Mouse (Mus musculus) testis, adult 2 months (tissue): ENCODE measurements around the gene Ksr2. TPM values are rescaled to one million over a fixed set of nuclear protein-coding genes. Genes with fewer than 3 reads are reported as not detected.
A peak's percentile ranks its signal among the peaks of the same experiment; 100 is the strongest.

ENCODE experiments used
- H3K27ac ChIP-seq: fragments of 200-500 bp; 2 replicates; pipeline ENCODE4 v1.5.1; 2012; ENCODE audit warnings: low read depth, low read length; ENCODE audit not compliant: control insufficient read depth, insufficient read depth
- H3K27me3 ChIP-seq: fragments of 200-500 bp; 2 replicates; pipeline ENCODE4 v1.6.1; 2012; ENCODE audit warnings: mild to moderate bottlenecking, low read length, moderate library complexity; ENCODE audit not compliant: control insufficient read depth, insufficient read depth
- H3K36me3 ChIP-seq: fragments of 200-500 bp; 2 replicates; pipeline ENCODE4 v1.6.1; 2012; ENCODE audit warnings: mild to moderate bottlenecking, low read length; ENCODE audit not compliant: control insufficient read depth, insufficient read depth
- H3K4me1 ChIP-seq: fragments of 200-500 bp; 2 replicates; pipeline ENCODE4 v1.6.1; 2012; ENCODE audit warnings: low read length; ENCODE audit not compliant: control insufficient read depth, insufficient read depth
- H3K4me3 ChIP-seq: fragments of 200-500 bp; 2 replicates; pipeline ENCODE4 v1.5.1; 2012; ENCODE audit warnings: low read depth, mild to moderate bottlenecking, low read length, moderate library complexity, mixed read lengths; ENCODE audit not compliant: control insufficient read depth
- CTCF ChIP-seq: fragments of 200-500 bp; IDR thresholded peaks from 2 replicates; pipeline ENCODE4 v1.5.1; 2012; ENCODE audit warnings: low read depth, mild to moderate bottlenecking, inconsistent platforms, low read length, moderate library complexity; ENCODE audit not compliant: control insufficient read depth, insufficient read depth, insufficient replicate concordance
- POLR2A ChIP-seq: fragments of 200-500 bp; IDR thresholded peaks from 2 replicates; pipeline ENCODE4 v1.6.1; 2012; ENCODE audit warnings: low read depth, mild to moderate bottlenecking, inconsistent platforms, low read length, moderate library complexity; ENCODE audit not compliant: control insufficient read depth
- polyA plus RNA-seq: library from polyadenylated mRNA; depleted of rRNA; stranded (reverse); fragments of >200 nt; gene quantifications from 2 replicates; pipeline ENCODE4 v1.2.3, GENCODE M21; 2012

Ksr2 gene
- polyA plus RNA-seq, 1 experiment, result 2.0 TPM

DNA sequence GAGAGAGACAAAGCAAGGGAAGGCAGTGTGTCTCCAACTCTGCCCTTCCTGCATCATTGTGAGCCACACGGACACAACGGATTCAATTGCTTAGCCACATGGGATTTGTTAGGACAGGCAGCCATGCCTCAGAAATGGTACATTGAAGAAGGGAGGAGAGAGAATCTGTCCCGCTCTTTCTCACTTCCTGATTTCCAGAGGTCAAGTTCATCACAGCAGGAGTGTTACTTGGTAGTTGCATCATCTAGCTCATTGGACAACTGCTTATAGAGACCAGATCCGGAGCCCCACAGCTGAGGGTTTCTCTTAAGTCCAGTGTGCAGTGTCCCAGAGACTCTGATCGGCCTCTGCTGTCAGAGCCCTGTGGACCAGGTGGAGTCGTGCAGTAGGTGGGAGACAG is 227.8 kb downstream of the Ksr2 start:
- H3K27ac ChIP-seq, result no peak overlapping the region
- H3K4me3 ChIP-seq, result no peak overlapping the region
- no peaks in the 10 kb centered on the region for H3K27me3 ChIP-seq
- TF ChIP-seq CTCF, result no peak
- no peak for TF ChIP-seq POLR2A
- H3K4me1 ChIP-seq, result no peaks in the 10 kb centered on the region
- H3K36me3 ChIP-seq, result no peaks in the 10 kb centered on the region

DNA sequence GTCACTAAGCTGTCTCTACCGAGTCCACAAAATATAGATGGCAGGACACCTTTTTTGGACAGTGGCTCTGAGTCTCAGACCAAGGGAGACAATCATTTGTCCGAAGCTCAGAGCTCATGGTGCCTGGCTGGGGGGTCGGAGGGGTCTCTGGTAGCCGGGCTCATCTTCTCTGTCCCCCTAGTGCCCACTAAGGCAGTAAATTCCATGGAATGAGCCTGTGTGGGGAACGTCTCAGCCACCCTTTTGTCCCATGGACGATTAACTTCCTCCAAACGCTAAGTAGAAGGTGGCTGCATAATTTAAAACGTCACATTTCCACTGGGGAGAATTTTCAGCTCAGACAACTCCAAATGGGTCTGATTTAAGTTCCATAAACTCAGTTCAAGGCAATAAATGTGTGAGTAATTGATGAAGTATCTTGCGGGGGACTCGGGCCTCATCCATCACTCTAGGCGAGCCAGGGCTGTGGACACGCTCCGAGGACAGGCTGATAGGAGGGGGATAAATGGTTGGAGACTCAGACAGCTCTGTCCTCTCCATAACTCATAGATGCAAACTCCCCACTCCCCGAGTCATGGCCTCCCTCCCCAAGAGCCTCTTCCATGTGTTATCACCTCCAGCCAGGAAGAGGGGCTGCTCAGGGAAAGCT is 237.6 kb downstream of the Ksr2 start:
- no peak overlapping the region for H3K27ac ChIP-seq
- no peaks in the 10 kb centered on the region for H3K36me3 ChIP-seq
- no peaks in the 10 kb centered on the region for H3K27me3 ChIP-seq
- TF ChIP-seq POLR2A (no peak), CTCF (no peak)
- H3K4me1 ChIP-seq, result no peaks in the 10 kb centered on the region
- no peak overlapping the region for H3K4me3 ChIP-seq

DNA sequence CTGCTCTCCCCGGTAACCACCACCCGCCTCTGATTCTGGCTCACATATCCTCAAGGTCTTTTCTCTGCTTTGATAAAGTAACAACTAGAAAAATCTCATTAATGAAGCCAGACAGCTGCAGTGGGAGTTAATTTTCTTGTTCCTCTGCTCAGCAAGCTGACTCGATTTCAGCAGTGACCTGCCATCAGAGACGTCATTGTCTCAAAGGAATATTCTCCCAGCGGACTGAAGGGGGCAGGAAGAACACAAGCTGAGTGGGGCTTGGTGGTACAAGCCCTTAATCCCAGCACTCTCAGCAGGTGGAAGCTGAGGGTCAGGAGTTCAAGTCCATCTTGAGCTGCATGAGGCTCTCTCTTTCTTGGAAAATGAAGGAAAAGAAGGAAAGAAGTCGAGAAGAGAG is 244.8 kb downstream of the Ksr2 start:
- TF ChIP-seq CTCF (no peak), POLR2A (no peak)
- no peaks in the 10 kb centered on the region for H3K36me3 ChIP-seq
- H3K27me3 ChIP-seq, result no peaks in the 10 kb centered on the region
- H3K27ac ChIP-seq, result no peak overlapping the region
- H3K4me3 ChIP-seq, result no peak overlapping the region
- H3K4me1 ChIP-seq, result peaks cover 6% of the 10 kb centered on the region

DNA sequence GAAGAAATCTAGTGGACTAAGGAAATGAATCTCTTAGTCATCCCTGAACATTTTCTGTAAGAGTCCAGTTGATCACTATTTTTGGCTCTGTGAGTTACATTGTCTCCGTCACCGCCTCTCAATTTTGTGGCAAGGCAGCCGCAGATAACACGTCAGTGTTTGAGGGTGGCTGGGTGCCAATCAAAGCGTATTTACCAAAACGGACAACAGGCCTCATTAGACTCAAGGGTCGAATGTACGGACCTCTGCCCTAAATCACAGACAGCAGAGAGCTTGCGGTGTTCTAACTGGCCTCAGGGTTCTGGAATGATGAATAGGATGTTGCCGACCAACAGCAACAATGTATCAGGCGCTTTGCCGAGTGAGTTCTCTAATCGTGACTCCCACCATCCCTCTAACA is 245.8 kb downstream of the Ksr2 start:
- no peak for TF ChIP-seq POLR2A
- TF ChIP-seq CTCF, result no peak
- Histone ChIP-seq H3K4me1 (peaks cover 6% of the 10 kb centered on the region), H3K4me3 (peak overlapping the region; percentile 69), H3K27ac (no peak overlapping the region), H3K27me3 (no peaks in the 10 kb centered on the region), H3K36me3 (no peaks in the 10 kb centered on the region)

DNA sequence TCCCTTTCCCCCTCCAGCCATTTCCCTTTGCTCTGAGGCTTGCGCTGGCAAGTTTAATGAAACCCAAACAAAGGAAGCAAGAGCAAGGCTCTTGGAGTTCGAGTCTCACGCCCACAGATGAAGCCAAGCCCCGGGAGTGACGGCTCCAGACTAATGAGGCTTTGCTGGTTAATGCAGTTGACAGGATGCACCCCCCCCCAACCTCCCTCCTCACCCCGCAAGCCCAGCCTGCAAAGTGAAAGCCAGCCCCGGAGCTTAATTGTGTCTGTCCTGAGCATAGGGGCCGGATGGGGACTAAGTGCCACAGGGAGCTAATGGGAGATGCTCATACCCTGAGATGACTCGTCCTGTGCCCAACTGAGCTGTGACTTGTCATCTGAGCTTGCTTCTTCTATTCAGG is 251.4 kb downstream of the Ksr2 start:
- Histone ChIP-seq H3K4me3 (no peak overlapping the region), H3K4me1 (peaks cover 1% of the 10 kb centered on the region), H3K27me3 (no peaks in the 10 kb centered on the region), H3K36me3 (no peaks in the 10 kb centered on the region), H3K27ac (no peak overlapping the region)
- TF ChIP-seq CTCF (no peak), POLR2A (no peak)

DNA sequence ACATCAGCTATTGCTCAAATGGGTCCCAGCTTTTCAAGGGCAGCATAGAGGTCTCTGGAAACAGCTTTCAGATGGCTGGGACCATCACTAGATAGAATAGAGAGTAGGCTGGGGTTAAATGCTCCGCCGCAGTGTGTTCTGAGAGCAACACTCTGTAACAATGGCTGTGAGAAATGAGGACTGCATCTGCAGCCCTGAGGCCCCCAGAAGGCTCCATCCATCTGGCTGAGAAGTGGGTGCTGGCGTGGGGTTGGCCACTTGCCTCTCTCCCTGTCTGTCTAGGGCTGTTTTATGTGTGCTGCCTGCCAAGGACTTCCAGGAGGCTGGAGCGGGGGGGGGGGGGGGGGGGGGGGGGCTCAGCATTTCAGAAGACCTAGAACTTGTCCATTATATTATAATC is 253.5 kb downstream of the Ksr2 start:
- no peak overlapping the region for H3K27ac ChIP-seq
- TF ChIP-seq POLR2A (no peak), CTCF (no peak)
- no peaks in the 10 kb centered on the region for H3K27me3 ChIP-seq
- no peaks in the 10 kb centered on the region; the same call in 1 of the 2 replicates for H3K4me1 ChIP-seq
- no peaks in the 10 kb centered on the region for H3K36me3 ChIP-seq
- H3K4me3 ChIP-seq, result no peak overlapping the region

DNA sequence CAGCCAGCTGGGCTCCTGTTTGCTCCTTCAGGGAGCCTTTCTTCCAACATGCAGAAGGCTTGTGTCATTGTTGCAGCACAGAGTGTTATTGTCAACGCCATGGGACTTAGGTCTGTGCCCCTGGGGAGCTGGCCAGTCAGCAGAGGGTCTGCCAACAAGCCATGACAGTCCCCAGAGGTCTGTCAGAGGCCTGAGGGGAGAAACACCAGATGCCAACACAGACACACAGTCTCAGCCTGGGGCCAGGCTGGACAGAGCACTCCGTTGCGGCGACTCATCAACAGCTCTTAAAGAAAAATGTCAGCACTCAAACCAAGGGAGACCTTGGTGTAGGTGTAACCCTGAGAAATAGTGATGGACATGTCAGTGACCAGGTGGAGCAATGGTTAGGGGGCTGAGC is 255.5 kb downstream of the Ksr2 start:
- TF ChIP-seq CTCF (no peak), POLR2A (no peak)
- Histone ChIP-seq H3K27ac (no peak overlapping the region), H3K4me1 (no peaks in the 10 kb centered on the region; the same call in 1 of the 2 replicates), H3K4me3 (no peak overlapping the region), H3K36me3 (no peaks in the 10 kb centered on the region), H3K27me3 (no peaks in the 10 kb centered on the region)

DNA sequence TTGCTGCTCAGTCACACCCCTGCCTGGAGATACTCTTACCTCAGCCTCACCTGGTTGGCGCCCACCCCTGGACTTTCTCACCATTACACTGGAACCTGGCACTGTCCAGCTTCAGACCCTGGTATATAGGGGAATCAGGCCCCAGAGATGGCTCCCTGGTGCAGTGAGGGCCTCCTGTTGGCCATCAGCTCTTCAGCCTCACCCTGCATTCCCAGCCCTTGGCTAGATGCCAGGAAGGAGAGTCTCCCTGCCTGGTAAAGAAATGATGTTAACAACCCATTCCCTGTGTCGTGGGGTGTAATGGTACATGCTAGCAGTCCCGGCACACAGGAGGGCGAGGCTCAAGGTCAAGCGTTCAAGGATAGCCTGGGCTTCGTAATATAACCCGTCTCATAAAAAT is 256.0 kb downstream of the Ksr2 start:
- Histone ChIP-seq H3K27ac (no peak overlapping the region), H3K4me3 (no peak overlapping the region), H3K36me3 (no peaks in the 10 kb centered on the region), H3K27me3 (no peaks in the 10 kb centered on the region), H3K4me1 (no peaks in the 10 kb centered on the region; the same call in 1 of the 2 replicates)
- TF ChIP-seq POLR2A, result no peak
- TF ChIP-seq CTCF, result no peak
